Mouse (Mus musculus) splenic B cell, adult 2 months (primary cell): Measurements from ENCODE around the gene Ell.

Source experiments
- DNase-seq: peaks from one replicate; pipeline ENCODE4 v3.0.0-alpha.2; 2011; ENCODE audit warnings: low read depth, low spot score
- H3K27me3 ChIP-seq: 2 replicates; pipeline ENCODE4 v1.6.1; 2012; ENCODE audit warnings: mild to moderate bottlenecking, low read length, moderate library complexity, mixed read lengths; ENCODE audit not compliant: control insufficient read depth, poor library complexity, insufficient read depth, severe bottlenecking
- H3K36me3 ChIP-seq: 2 replicates; pipeline ENCODE4 v1.6.1; 2012; ENCODE audit warnings: mild to moderate bottlenecking, low read length, moderate library complexity, mixed read lengths; ENCODE audit not compliant: control insufficient read depth, poor library complexity, insufficient read depth, severe bottlenecking

Gene Ell

GRCm38 (mm10) chr8:70519043-70519442 is 20.2 kb upstream of the Ell start:
- peaks cover 8% of the 10 kb centered on the region for H3K36me3 ChIP-seq
- no peak for DNase-seq
- H3K27me3 ChIP-seq = no peaks in the 10 kb centered on the region

GRCm38 (mm10) chr8:70519606-70520005 is 19.7 kb upstream of the Ell start:
- Histone ChIP-seq H3K27me3 (no peaks in the 10 kb centered on the region), H3K36me3 (peaks cover 8% of the 10 kb centered on the region)
- no peak for DNase-seq

DNA sequence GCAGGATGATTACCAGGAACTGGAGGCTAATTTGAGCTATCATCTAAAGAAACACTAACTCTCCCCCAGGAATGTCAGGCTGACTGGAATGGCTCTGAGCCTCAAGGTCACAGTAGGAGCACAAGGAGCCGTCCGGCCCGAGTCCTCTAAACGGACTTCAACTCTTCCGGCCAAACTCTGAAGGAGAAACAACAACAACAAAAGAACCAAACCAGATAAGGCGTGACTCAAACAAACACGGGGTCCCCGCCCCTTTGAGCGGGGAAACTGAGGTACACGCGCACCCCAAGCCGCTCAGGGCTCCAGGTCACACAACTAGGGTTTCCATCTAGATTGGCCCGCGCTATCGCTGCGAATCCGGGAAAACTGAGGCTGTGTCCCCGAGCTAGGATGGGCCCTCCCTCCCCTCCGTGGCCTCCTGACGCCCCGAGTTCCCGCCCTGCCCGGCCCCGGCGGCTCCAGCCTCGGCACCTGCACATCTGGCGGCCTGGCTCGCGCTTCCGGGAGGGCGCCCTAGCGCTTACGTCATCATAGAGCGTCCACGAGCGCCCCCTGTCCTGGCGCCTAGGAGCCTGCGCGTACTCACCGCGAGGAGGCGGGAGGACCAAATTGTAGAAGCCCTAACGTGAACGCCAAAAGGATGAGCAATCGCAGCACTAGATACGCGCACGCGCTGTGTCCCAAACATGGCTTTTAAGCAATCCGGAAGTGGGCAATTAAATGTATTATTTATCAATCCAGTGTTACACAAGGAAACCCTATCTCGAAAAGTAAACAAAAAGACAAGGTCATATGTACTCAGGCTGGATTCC is 16.5 kb upstream of the Ell start:
- Histone ChIP-seq H3K36me3 (peaks cover 3% of the 10 kb centered on the region; the same call in 1 of the 2 replicates), H3K27me3 (no peaks in the 10 kb centered on the region)
- peak; percentile 99 for DNase-seq

DNA sequence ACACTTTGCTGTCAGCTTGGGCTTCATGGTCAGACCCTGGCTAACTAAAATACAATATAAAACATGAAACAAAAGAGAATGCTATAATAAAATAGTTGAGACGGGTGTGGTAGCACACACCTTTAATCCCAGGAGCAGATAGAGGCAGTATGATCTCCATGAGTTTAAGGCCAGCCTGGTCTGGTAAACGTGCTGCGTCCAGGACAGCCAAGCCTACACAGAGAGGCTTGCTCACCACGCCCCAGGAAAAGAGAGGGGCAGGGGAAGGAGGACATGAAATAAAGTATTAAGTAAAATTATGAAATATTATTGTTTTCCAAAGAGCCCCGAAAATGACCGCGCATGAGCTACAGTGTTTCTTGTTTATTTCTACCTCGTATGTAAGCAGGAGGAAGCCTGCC is 12.1 kb upstream of the Ell start:
- DNase-seq = no peak
- H3K36me3 ChIP-seq = peaks cover 2% of the 10 kb centered on the region
- H3K27me3 ChIP-seq = no peaks in the 10 kb centered on the region

DNA sequence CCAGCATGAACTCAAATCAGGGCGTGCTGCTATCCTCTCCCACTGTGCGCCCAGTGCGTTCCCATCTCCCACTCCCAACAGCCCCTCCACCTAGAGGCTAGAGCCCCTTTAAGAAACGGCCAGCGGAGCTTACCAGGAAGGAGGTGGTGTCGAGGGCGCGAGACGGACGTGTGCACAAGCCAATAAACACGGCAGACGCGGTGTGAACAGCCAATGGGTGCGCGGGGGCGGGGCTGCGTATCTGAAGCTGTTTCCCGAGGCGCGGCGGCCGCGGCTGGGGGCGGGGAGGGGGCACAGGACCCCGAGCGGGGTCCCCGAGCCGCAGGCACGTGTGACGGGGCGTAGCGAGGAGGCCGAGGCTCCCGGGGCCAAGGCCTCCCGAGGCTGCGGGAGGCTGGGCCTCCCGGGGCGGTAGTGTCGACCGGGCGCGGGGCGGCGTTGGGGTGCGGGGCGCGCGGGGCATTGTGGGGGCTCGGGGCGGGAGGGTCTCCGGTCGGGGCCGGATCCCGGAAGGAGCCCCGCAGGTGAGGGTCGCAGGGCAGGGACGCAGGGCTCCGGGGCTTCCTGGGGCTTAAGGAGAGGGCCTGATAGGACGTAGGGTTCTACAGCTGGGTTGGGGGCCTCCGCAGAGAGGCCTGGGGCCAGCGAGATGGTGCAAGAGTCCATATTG is 11.6 kb upstream of the Ell start, which contains the start of the genes Fkbp8 and Kxd1:
Gene Fkbp8 (plus strand): TSS at position 213 of the 670 bp plus-strand sequence.
Gene Kxd1 (minus strand): TSS at position 445 of the 670 bp plus-strand sequence.
- peak; percentile 96 for DNase-seq
- Histone ChIP-seq H3K36me3 (peaks cover 2% of the 10 kb centered on the region), H3K27me3 (no peaks in the 10 kb centered on the region)

DNA sequence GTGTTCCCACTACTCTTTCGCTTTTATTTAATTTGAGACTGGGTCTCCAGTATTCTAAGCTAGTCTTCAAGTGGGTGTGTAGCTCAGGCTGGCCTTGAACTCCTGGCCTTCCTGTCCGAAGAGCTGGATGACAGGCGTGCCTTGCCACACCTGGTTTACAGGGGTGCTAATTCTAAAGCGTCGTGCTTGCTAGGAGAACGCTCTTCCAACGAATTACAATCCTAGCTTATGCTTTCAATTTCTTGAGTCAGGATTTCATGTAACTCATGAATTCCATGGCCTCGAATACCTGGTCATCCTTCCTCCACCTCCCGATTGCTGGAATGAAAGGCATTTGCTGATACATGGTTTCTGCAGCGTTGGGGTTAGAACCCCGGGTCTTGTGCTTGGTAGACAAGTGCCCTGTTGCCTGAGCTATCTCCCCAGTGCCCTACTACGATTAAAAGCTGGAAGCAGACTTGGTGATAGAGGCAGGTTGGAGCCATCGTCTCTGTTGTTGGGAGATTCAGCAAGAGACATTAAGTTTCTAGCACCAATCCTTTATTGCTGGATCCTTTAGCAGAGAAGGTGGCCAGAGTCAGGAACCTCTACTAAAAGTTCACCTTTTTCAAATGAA is 11.0 kb upstream of the Ell start:
- no peak for DNase-seq
- Histone ChIP-seq H3K27me3 (no peaks in the 10 kb centered on the region), H3K36me3 (peaks cover 2% of the 10 kb centered on the region)

- Histone ChIP-seq H3K27me3 (no peaks in the 10 kb centered on the region), H3K36me3 (peaks cover 4% of the 10 kb centered on the region)
- no peak for DNase-seq
These were observed 10.0 kb upstream of the Ell start for GRCm38 (mm10) chr8:70529299-70529698.

DNA sequence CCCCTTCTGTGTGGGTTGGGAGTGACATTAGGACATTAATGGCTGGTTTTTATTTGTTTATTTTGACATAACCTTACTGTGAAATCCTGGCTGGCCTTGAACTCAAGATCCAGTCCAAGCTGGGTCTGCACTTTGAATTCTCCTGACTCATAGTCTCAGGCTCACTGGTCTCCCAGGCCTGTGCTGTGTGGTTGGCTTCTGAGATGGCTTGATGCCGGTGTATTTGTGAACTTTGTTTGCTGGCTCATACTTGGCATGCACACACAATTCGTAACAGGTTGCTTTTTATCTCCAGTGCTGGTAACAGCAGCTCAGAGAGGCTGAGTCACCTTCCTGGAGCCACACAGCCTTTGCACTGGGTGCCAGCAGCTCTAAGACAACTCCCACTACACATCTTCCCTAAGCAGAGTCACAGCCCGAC is 9.5 kb upstream of the Ell start:
- peaks cover 5% of the 10 kb centered on the region for H3K36me3 ChIP-seq
- no peaks in the 10 kb centered on the region for H3K27me3 ChIP-seq
- no peak for DNase-seq

DNA sequence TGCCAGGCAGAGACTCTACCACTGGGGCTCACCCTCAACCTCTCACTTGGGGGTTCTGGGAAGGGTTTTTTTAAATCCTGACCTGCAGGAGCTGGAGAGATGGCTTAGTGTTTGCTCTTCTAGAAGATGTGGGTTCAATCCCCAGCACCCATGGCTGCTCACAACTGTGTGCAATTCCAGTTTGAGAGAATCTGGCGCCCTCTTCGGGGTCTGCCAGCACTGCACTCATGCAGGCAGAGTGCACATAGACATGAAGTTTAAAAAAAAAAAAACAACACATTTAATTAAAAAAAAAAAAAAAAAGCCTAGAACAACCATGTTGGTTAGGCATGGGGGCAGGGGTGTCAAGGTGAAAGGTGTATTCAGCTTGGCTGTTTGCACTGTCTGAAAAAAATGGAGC is 8.9 kb upstream of the Ell start:
- Histone ChIP-seq H3K36me3 (peaks cover 5% of the 10 kb centered on the region), H3K27me3 (no peaks in the 10 kb centered on the region)
- no peak for DNase-seq

- Histone ChIP-seq H3K36me3 (peaks cover 5% of the 10 kb centered on the region), H3K27me3 (no peaks in the 10 kb centered on the region)
- no peak for DNase-seq
These were observed 5.0 kb upstream of the Ell start for GRCm38 (mm10) chr8:70534281-70534680.

DNA sequence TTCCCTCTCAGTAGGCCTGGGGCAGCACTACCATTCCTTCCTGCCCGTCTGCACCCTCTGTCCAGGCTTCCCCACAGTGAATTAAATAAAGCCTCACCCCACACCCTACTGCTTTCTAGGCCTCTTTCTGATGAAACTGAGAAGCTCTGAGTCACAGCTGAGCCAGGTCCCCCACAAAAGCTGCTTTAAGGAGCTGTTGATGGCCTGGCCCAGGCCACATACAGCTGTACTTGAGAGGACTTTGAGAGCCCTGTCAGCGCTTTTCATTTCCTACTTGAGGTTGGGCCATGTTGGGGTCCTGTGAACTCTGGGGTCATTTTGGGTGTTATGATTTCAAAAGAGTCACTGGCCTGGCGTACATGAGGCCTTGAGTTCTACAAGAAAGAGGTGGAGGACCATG is 4.0 kb upstream of the Ell start:
- H3K27me3 ChIP-seq = no peaks in the 10 kb centered on the region
- no peak for DNase-seq
- peaks cover 5% of the 10 kb centered on the region for H3K36me3 ChIP-seq

- H3K36me3 ChIP-seq = peaks cover 5% of the 10 kb centered on the region
- DNase-seq = no peak
These were observed 3.6 kb upstream of the Ell start for GRCm38 (mm10) chr8:70535701-70536100.

DNA sequence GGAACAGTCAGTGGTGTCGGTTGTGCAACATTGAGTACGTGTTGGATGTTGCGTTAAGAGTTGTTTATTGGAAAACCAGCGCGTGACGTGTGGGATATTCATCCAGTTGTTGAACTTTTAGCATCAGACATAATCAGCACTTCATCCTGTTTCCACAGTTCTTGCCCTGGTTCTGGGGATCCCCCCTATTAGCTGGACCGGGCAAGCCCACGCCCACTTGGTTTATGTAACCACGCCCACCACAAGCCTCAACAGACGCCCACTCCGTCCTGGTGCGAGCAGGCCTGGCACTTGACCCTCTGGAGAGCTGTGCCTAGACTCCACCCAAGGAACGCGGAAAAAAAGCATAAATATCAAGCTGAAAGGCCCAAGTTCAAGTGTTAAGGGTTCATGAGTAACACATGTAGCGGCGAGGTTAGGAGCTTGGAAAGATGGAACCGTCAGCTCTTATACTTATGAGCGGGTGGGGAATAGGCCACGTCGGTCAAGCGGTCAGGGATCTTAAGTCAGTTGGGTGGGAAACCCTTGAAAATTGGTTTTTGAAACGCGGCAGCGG is 1.2 kb upstream of the Ell start:
- no peaks in the 10 kb centered on the region for H3K27me3 ChIP-seq
- peaks cover 3% of the 10 kb centered on the region for H3K36me3 ChIP-seq
- peak; percentile 66 for DNase-seq

More at GRCm38 (mm10) chr8:70535701-70536100, 3.6 kb upstream of the Ell start:
- H3K27me3 ChIP-seq = no peaks in the 10 kb centered on the region

DNA sequence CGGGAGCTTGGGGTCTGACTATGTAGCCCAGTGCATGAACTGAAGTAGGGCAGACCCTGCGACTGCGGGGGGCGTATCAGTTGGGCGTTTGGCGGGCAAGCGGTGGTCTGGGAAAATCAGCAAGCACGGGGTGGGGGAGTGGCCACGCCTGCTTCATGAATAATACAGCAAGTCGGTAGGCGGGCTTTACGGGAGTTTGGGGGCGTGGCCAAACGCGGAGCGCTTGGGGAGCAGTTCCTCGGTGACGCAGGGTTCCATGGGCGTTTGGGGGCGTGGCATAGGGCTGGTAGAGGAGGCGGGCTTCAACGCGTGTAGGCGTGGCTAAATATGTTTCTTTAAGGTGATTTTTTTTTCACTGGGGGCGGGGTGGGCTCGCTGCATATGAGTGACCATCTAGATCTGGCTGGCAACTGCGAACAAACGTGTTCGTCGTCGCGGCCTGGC is 602 bp upstream of the Ell start:
- no peaks in the 10 kb centered on the region for H3K27me3 ChIP-seq
- DNase-seq = peak; percentile 99
- peaks cover 3% of the 10 kb centered on the region for H3K36me3 ChIP-seq
